Mouse (Mus musculus): ENCODE measurements around the gene Tma7. TPM values are rescaled to one million over a fixed set of nuclear protein-coding genes. Genes with fewer than 3 reads are reported as not detected.
A peak's percentile ranks its signal among the peaks of the same experiment; 100 is the strongest.

The Tma7 gene
- polyA plus RNA-seq, 2 experiments = 191 to 664 TPM

DNA sequence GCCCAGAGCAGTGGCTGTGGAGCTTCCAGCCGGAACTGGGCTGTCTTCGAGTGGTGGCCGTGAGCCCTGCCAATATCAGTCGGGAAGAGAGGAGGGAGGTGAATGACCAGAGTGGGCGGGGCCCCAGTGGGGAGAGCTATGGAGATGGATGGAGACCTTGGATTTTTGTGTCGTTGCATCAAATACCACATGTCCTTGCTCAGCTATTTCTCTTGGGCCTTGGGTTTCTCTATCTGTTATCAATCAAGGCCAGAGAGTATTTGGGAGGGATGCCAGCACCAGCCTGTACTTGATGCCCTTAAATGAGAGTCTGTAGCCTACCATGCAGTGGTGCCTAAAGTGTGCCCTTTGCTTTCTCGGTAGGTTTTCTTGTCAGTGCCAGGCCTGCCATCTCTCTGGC lies 20.9 kb upstream of the Tma7 start:
- Histone ChIP-seq H3K4me3 (replicated peaks; ENCODE audit: low read length) (no peak overlapping the region), H3K4me1 (ENCODE audit: control insufficient read depth, insufficient read depth, low read length) (peaks cover 25% of the 10 kb centered on the region), H3K9ac (ENCODE audit: low read depth, low read length, severe bottlenecking) (no peak overlapping the region), H3K4me2 (replicated peaks; ENCODE audit: low read depth, low read length, severe bottlenecking) (no peak overlapping the region), H3K36me3 (ENCODE audit: control insufficient read depth, insufficient read depth, low read length) (peaks cover 75% of the 10 kb centered on the region), H3K27ac (replicated peaks; ENCODE audit: low read depth, low read length) (no peak overlapping the region), H3K27me3 (ENCODE audit: control insufficient read depth, insufficient read depth, low read length) (no peaks in the 10 kb centered on the region), H3K9me3 (ENCODE audit: control insufficient read depth, low read length) (no peaks in the 10 kb centered on the region)
- DNase-seq (ENCODE audit: low spot score) = no peak
- TF ChIP-seq POLR2A (IDR thresholded peaks at IDR 0.05; ENCODE audit: borderline replicate concordance, extremely low read depth, insufficient read depth, insufficient read length) = no peak
- no peak for ATAC-seq (ENCODE audit: low FRiP score, low read depth)
- 86% methylated on average over 7 of the region's 7 CpGs for WGBS

GRCm38 (mm10) chr9:109102541-109102940 lies 20.2 kb upstream of the Tma7 start:
- ATAC-seq (ENCODE audit: low FRiP score, low read depth) (no peak), DNase-seq (ENCODE audit: low spot score) (no peak)
- WGBS = 83% methylated on average over 3 of the region's 3 CpGs
- H3K27me3 ChIP-seq (ENCODE audit: control insufficient read depth, insufficient read depth, low read length) = no peaks in the 10 kb centered on the region
- no peak for TF ChIP-seq POLR2A (IDR thresholded peaks at IDR 0.05; ENCODE audit: borderline replicate concordance, extremely low read depth, insufficient read depth, insufficient read length)
- H3K4me2 ChIP-seq (replicated peaks; ENCODE audit: low read depth, low read length, severe bottlenecking) = no peak overlapping the region
- no peaks in the 10 kb centered on the region for H3K9me3 ChIP-seq (ENCODE audit: control insufficient read depth, low read length)
- H3K9ac ChIP-seq (ENCODE audit: low read depth, low read length, severe bottlenecking) = no peak overlapping the region
- H3K27ac ChIP-seq (replicated peaks; ENCODE audit: low read depth, low read length) = no peak overlapping the region
- peaks cover 31% of the 10 kb centered on the region for H3K4me1 ChIP-seq (ENCODE audit: control insufficient read depth, insufficient read depth, low read length)
- H3K4me3 ChIP-seq (replicated peaks; ENCODE audit: low read length) = no peak overlapping the region
- H3K36me3 ChIP-seq (ENCODE audit: control insufficient read depth, insufficient read depth, low read length) = peaks cover 68% of the 10 kb centered on the region

GRCm38 (mm10) chr9:109101933-109102445 lies 19.6 kb upstream of the Tma7 start:
- H3K4me1 ChIP-seq (ENCODE audit: control insufficient read depth, insufficient read depth, low read length) = peaks cover 37% of the 10 kb centered on the region
- 94% methylated on average over 5 of the region's 5 CpGs for WGBS
- no peak for DNase-seq (ENCODE audit: low spot score)
- H3K4me2 ChIP-seq (replicated peaks; ENCODE audit: low read depth, low read length, severe bottlenecking) = no peak overlapping the region
- no peaks in the 10 kb centered on the region for H3K9me3 ChIP-seq (ENCODE audit: control insufficient read depth, low read length)
- no peaks in the 10 kb centered on the region for H3K27me3 ChIP-seq (ENCODE audit: control insufficient read depth, insufficient read depth, low read length)
- no peak overlapping the region for H3K27ac ChIP-seq (replicated peaks; ENCODE audit: low read depth, low read length)
- TF ChIP-seq POLR2A (IDR thresholded peaks at IDR 0.05; ENCODE audit: borderline replicate concordance, extremely low read depth, insufficient read depth, insufficient read length) = no peak
- ATAC-seq (ENCODE audit: low FRiP score, low read depth) = no peak
- H3K36me3 ChIP-seq (ENCODE audit: control insufficient read depth, insufficient read depth, low read length) = peaks cover 65% of the 10 kb centered on the region
- no peak overlapping the region for H3K9ac ChIP-seq (ENCODE audit: low read depth, low read length, severe bottlenecking)
- H3K4me3 ChIP-seq (replicated peaks; ENCODE audit: low read length) = no peak overlapping the region

DNA sequence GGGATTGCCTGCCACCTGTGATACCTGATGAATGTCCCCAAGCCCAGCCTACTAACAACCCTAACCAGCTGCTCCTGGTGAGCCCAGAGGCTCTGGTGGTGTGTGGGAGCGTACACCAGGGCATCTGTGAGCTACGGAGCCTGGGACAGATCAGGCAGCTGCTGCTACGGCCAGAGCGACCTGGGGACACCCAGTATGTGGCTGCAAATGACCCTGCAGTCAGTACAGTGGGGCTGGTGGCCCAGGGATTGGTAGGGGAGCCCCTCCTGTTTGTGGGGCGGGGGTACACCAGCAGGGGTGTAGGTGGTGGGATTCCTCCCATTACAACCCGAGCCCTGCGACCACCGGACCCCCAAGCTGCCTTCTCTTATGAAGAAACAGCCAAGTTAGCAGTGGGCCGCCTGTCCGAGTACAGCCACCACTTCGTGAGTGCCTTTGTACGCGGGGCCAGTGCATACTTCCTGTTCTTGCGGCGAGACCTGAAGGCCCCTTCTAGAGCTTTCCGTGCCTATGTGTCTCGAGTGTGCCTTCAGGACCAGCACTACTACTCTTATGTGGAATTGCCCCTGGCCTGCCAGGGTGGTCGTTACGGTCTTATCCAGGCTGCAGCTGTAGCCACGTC lies 18.0 kb upstream of the Tma7 start:
- ATAC-seq (ENCODE audit: low FRiP score, low read depth) (no peak), DNase-seq (ENCODE audit: low spot score) (no peak)
- Histone ChIP-seq H3K36me3 (ENCODE audit: control insufficient read depth, insufficient read depth, low read length) (peaks cover 50% of the 10 kb centered on the region), H3K27ac (replicated peaks; ENCODE audit: low read depth, low read length) (no peak overlapping the region), H3K27me3 (ENCODE audit: control insufficient read depth, insufficient read depth, low read length) (no peaks in the 10 kb centered on the region), H3K4me2 (replicated peaks; ENCODE audit: low read depth, low read length, severe bottlenecking) (no peak overlapping the region), H3K4me3 (replicated peaks; ENCODE audit: low read length) (no peak overlapping the region), H3K9ac (ENCODE audit: low read depth, low read length, severe bottlenecking) (no peak overlapping the region), H3K4me1 (ENCODE audit: control insufficient read depth, insufficient read depth, low read length) (peaks cover 46% of the 10 kb centered on the region), H3K9me3 (ENCODE audit: control insufficient read depth, low read length) (no peaks in the 10 kb centered on the region)
- 87% methylated on average over 20 of the region's 20 CpGs for WGBS
- TF ChIP-seq POLR2A (IDR thresholded peaks at IDR 0.05; ENCODE audit: borderline replicate concordance, extremely low read depth, insufficient read depth, insufficient read length) = no peak

DNA sequence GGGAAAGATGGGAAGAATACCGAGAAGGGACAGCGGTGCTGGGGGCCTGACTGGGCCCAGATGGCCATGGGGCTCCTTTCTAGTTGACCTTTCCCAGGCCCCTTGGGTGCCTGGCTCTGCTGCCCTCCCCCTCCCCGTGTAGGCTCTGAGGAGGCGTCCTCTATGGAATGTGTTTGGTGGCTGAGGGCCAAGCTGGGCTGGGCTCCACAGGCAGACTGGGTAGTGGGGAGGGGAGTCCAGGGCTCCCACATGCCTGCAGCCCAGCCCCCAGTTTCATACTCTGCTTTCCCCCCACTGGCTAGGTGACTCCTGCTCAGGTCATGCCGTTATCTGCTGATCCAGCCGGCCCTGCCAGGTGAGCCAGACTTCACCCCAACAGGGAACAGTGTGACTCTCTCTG lies 16.6 kb upstream of the Tma7 start:
- H3K4me2 ChIP-seq (replicated peaks; ENCODE audit: low read depth, low read length, severe bottlenecking) = peak overlapping the region; percentile 90
- H3K36me3 ChIP-seq (ENCODE audit: control insufficient read depth, insufficient read depth, low read length) = peaks cover 37% of the 10 kb centered on the region
- WGBS = 49% methylated on average over 5 of the region's 6 CpGs
- ATAC-seq (ENCODE audit: low FRiP score, low read depth) = no peak
- DNase-seq (ENCODE audit: low spot score) = peak; percentile 57
- H3K4me3 ChIP-seq (replicated peaks; ENCODE audit: low read length) = no peak overlapping the region
- H3K4me1 ChIP-seq (ENCODE audit: control insufficient read depth, insufficient read depth, low read length) = peaks cover 46% of the 10 kb centered on the region
- TF ChIP-seq POLR2A (IDR thresholded peaks at IDR 0.05; ENCODE audit: borderline replicate concordance, extremely low read depth, insufficient read depth, insufficient read length) = no peak
- H3K9ac ChIP-seq (ENCODE audit: low read depth, low read length, severe bottlenecking) = peak overlapping the region; percentile 12; the same call in 1 of the 2 replicates
- no peaks in the 10 kb centered on the region for H3K27me3 ChIP-seq (ENCODE audit: control insufficient read depth, insufficient read depth, low read length)
- no peaks in the 10 kb centered on the region for H3K9me3 ChIP-seq (ENCODE audit: control insufficient read depth, low read length)
- peak overlapping the region; percentile 100 for H3K27ac ChIP-seq (replicated peaks; ENCODE audit: low read depth, low read length)

Measured in limb, embryonic 14.5 days (tissue).